Mouse (Mus musculus) lung, embryonic 14.5 days (tissue): ENCODE measurements around the gene Tgfbr3l. TPM values are rescaled to one million over a fixed set of nuclear protein-coding genes. Genes with fewer than 3 reads are reported as not detected.
A peak's percentile ranks its signal among the peaks of the same experiment; 100 is the strongest.

Experiments
- ATAC-seq: fragments of 200-750 bp; cut with Nextera tagmentation; 2 replicates; pipeline ENCODE4 v1.8.0; 2017; ENCODE audit warnings: mild to moderate bottlenecking, moderate TSS enrichment, moderate library complexity; ENCODE audit not compliant: insufficient read depth
- DNase-seq: peaks from one replicate; pipeline ENCODE4 v3.0.0-alpha.2; 2015
- H3K27ac ChIP-seq: fragments of 300-500 bp; sonication (generic); 2 replicates; pipeline ENCODE4 v1.5.1; 2014; ENCODE audit warnings: low read depth, mild to moderate bottlenecking, moderate library complexity
- H3K27me3 ChIP-seq: fragments of 300-500 bp; sonication (generic); 2 replicates; pipeline ENCODE4 v1.6.1; 2014; ENCODE audit warnings: low read length, control low read depth; ENCODE audit not compliant: insufficient read depth
- H3K36me3 ChIP-seq: fragments of 300-500 bp; sonication (generic); 2 replicates; pipeline ENCODE4 v1.6.1; 2014; ENCODE audit warnings: control low read depth; ENCODE audit not compliant: insufficient read depth
- H3K4me1 ChIP-seq: fragments of 300-500 bp; sonication (generic); 2 replicates; pipeline ENCODE4 v1.6.1; 2014; ENCODE audit warnings: antibody characterized with exemption, control low read depth; ENCODE audit not compliant: insufficient read depth
- H3K4me2 ChIP-seq: fragments of 300-500 bp; sonication (generic); 2 replicates; pipeline ENCODE4 v1.6.1; 2014; ENCODE audit warnings: mild to moderate bottlenecking
- H3K4me3 ChIP-seq: fragments of 300-500 bp; sonication (generic); 2 replicates; pipeline ENCODE4 v1.5.1; 2014; ENCODE audit warnings: low read depth, low read length
- H3K9ac ChIP-seq: fragments of 300-500 bp; sonication (generic); 2 replicates; pipeline ENCODE4 v1.6.1; 2014
- H3K9me3 ChIP-seq: fragments of 300-500 bp; sonication (generic); 2 replicates; pipeline ENCODE4 v1.6.1; 2016; ENCODE audit warnings: low read depth, low read length, control low read depth
- CTCF ChIP-seq: IDR thresholded peaks from 2 replicates; pipeline ENCODE4 v1.5.1; 2016; ENCODE audit warnings: antibody characterized with exemption, low read depth
- WGBS: fragments of 180-500 bp; shearing (Covaris S2); extraction: QIAGEN DNeasy Blood & Tissue Kit; methylation state at CpG from one replicate; pipeline ENCODE4 v1.1.7; 2014; 5-methylcytosine and 5-hydroxymethylcytosine counted together
- polyA plus RNA-seq: library from polyadenylated mRNA; unstranded; fragments of >200 nt; fragmentation: Nextera tagmentation; extraction: Ambion mirVana; gene quantifications from 2 replicates; pipeline ENCODE4 v1.2.1, GENCODE M21; 2014

Tgfbr3l gene
- polyA plus RNA-seq, 1 experiment from 2014 or later, result 2.0 TPM

- Histone ChIP-seq H3K9me3 (no peaks in the 10 kb centered on the region), H3K4me1 (0 out of 2 replicates have a peak, but pooled peaks cover 9% of the 10 kb centered on the region), H3K4me2 (peak overlapping the region; percentile 92), H3K27ac (no peak overlapping the region), H3K36me3 (peaks cover 11% of the 10 kb centered on the region; the same call in 1 of the 2 replicates), H3K4me3 (peak overlapping the region; percentile 42), H3K27me3 (peaks cover 33% of the 10 kb centered on the region), H3K9ac (peak overlapping the region; percentile 54)
- DNase-seq (peak; percentile 50), ATAC-seq (peak; percentile 14)
- TF ChIP-seq CTCF, result no peak
- WGBS, result 2% methylated on average over 25 of the region's 25 CpGs
These were observed 35.2 kb upstream of the Tgfbr3l start for GRCm38 (mm10) chr8:4212809-4213209.

GRCm38 (mm10) chr8:4213210-4214005 lies 34.6 kb upstream of the Tgfbr3l start:
- peak overlapping the region; percentile 42 for H3K4me3 ChIP-seq
- H3K9ac ChIP-seq, result peak overlapping the region; percentile 54
- peak overlapping the region; percentile 92 for H3K4me2 ChIP-seq
- H3K4me1 ChIP-seq, result 0 out of 2 replicates have a peak, but pooled peaks cover 9% of the 10 kb centered on the region
- H3K36me3 ChIP-seq, result peaks cover 8% of the 10 kb centered on the region; the same call in 1 of the 2 replicates
- ATAC-seq (peak; percentile 68), DNase-seq (peak; percentile 73)
- peaks cover 37% of the 10 kb centered on the region for H3K27me3 ChIP-seq
- 2% methylated on average over 17 of the region's 18 CpGs for WGBS
- no peak for TF ChIP-seq CTCF
- peak overlapping the region; percentile 60 for H3K27ac ChIP-seq
- H3K9me3 ChIP-seq, result no peaks in the 10 kb centered on the region

- Histone ChIP-seq H3K4me1 (0 out of 2 replicates have a peak, but pooled peaks cover 9% of the 10 kb centered on the region), H3K36me3 (peaks cover 8% of the 10 kb centered on the region; the same call in 1 of the 2 replicates), H3K4me3 (peak overlapping the region; percentile 42), H3K27ac (peak overlapping the region; percentile 60), H3K9me3 (no peaks in the 10 kb centered on the region), H3K9ac (peak overlapping the region; percentile 41), H3K4me2 (peak overlapping the region; percentile 92), H3K27me3 (peaks cover 41% of the 10 kb centered on the region)
- 3% methylated on average over 33 of the region's 33 CpGs for WGBS
- ATAC-seq (peak; percentile 81), DNase-seq (peak; percentile 88)
- no peak for TF ChIP-seq CTCF
These were observed 33.7 kb upstream of the Tgfbr3l start for GRCm38 (mm10) chr8:4214006-4214980.

GRCm38 (mm10) chr8:4216296-4216695 lies 31.7 kb upstream of the Tgfbr3l start:
- ATAC-seq (no peak), DNase-seq (no peak)
- Histone ChIP-seq H3K4me2 (peak overlapping the region; percentile 69), H3K27me3 (peaks cover 41% of the 10 kb centered on the region), H3K27ac (no peak overlapping the region), H3K36me3 (no peaks in the 10 kb centered on the region), H3K9ac (peak overlapping the region; percentile 54; the same call in 1 of the 2 replicates), H3K4me1 (0 out of 2 replicates have a peak, but pooled peaks cover 9% of the 10 kb centered on the region), H3K4me3 (peak overlapping the region; percentile 45), H3K9me3 (no peaks in the 10 kb centered on the region)
- WGBS, result 10% methylated on average over 18 of the region's 18 CpGs
- TF ChIP-seq CTCF, result no peak

DNA sequence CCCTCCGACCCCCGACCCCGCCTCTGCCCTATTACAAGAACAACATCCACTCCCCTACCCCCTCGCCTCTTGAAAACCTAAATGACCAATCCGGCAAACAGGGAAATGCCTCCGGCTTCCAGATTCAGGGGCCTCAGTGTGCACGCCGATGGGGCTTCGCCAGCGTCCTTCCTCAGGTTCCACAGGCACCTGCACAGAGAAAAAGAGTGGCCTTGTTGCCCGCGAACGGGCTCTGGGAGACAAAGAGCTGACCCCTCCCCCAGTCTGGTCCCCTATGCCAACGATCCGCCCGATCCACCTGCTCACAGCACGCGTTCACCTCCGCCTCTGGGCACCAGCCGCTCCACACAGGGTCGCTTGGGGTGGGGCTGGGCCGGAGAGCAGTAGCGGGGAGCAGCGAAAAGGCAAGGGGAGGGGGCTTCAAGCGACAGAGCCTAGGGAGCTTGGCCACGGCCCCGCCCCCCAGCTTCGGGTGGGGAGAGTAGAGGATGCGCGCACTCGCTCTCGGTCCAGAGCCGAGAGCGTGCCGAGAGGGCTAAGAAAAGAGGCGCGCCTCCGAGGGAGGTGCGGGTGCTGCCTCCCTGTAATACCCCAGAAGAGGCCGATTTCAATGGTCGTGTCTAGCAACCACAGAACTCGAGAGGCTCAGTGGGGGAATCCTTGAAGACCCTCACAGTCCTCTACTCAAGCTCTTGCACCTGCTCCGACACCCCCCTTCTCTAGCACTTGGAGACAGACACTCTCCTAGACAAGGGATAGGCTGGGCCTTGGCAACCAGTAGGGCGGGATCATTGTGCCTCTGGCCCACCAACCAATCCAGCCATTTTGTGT lies 31.0 kb upstream of the Tgfbr3l start, which contains the start of gene Prr36:
Prr36 (minus strand) TSS at position 669 of the 831 bp plus-strand sequence.
- TF ChIP-seq CTCF, result no peak
- Histone ChIP-seq H3K27me3 (peaks cover 41% of the 10 kb centered on the region), H3K9ac (peak within 1 kb of the TSS; percentile 54), H3K27ac (peak within 1 kb of the TSS; percentile 50; the same call in 1 of the 2 replicates), H3K4me3 (peak within 1 kb of the TSS; percentile 45), H3K9me3 (no peaks in the 10 kb centered on the region), H3K36me3 (no peaks in the 10 kb centered on the region), H3K4me2 (peak within 1 kb of the TSS; percentile 69), H3K4me1 (0 out of 2 replicates have a peak, but pooled peaks cover 9% of the 10 kb centered on the region)
- ATAC-seq (peak; percentile 28), DNase-seq (peak; percentile 65)
- 1% methylated on average over 44 of the region's 44 CpGs for WGBS

GRCm38 (mm10) chr8:4219617-4220016 lies 28.4 kb upstream of the Tgfbr3l start:
- ATAC-seq (no peak), DNase-seq (no peak)
- H3K27ac ChIP-seq, result no peak overlapping the region
- no peak overlapping the region for H3K4me3 ChIP-seq
- no peaks in the 10 kb centered on the region for H3K36me3 ChIP-seq
- 0 out of 2 replicates have a peak, but pooled peaks cover 3% of the 10 kb centered on the region for H3K4me1 ChIP-seq
- no peaks in the 10 kb centered on the region for H3K9me3 ChIP-seq
- no peak overlapping the region for H3K4me2 ChIP-seq
- H3K9ac ChIP-seq, result no peak overlapping the region
- no peak for TF ChIP-seq CTCF
- H3K27me3 ChIP-seq, result peaks cover 39% of the 10 kb centered on the region
- WGBS, result 76% methylated on average over 3 of the region's 3 CpGs
